Mouse (Mus musculus): ENCODE data around the gene Trpm4.

Gene Trpm4

DNA sequence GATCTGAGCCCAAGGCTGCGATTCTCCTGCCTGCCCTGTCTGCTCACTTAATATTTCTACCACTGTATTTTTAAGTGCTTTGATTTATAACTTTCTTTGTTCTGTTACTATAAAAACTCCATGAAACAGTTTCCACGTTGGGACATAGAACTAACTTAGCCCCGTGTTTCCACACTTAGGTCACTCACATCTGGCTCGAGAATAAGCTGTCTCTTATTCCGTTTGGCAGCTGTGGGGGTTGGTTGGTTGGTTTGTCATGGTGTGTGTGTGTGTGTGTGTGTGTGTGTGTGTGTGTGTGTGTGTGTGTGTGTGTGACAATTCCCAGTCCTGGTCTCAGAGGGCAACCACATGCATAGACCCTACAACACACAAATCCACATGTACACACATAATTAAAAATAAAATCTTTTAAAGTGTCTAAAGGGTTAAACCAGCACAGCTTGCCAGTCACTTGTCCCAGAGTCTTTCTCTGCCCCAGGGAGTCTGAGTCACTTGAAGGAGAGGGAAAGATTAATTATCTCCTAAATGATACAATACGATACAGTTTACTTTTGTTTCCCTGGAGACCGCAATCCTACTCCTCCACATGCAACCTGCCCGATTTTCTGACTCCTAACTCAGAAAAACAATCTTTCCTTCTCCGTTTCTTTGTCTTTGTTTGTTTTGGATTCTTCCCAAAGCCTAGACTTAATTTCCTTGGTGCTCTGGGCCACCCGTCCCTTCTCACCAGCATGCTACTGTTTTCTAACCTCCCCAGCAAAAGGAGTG is 20.7 kb downstream of the Trpm4 start:
- CTCF ChIA-PET, result interaction anchor here (0.7 kb wide), 1 partner anchor 92 kb away, joined by 4 read pairs; the partner anchor contains the start of gene Kcna7

DNA sequence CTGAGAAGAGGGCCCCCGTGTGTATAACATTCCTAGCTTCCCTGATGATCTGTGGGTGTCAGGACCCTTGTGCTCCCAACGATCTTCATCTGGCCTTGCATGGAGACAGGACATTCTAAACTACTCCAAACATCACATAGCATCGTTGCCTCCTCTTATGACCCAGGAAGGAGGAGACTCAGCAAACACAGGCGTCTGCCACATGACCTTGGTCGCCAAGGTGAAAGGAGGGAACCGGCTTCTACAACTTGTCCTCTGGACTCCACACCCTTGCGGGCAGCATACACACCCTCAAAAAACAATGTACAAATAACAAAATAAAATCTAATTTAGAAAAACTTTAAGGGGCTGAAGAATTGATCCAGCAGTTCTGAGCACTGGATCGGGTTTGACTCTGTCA is 21.6 kb downstream of the Trpm4 start:
- CTCF ChIA-PET, result no interaction called here

DNA sequence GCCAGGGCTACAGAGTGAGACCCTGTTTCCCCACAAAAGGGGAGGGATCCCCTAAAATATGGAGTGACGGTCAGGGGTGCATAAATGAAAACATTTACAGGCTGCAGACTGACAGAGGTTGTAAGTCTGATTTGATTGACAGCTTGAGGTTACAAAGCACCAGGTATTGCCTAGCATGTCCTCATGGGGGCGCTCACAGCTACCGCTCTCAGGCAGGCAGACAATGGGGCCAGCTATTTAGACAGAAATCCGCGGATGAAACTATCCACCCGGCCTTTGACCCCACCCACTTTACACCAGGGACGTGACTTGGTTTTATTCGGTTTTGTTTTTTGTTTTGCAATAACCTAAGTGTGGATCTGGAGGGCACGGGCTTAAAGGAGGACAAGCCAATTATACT is 24.1 kb downstream of the Trpm4 start:
- CTCF ChIA-PET, result no interaction called here

DNA sequence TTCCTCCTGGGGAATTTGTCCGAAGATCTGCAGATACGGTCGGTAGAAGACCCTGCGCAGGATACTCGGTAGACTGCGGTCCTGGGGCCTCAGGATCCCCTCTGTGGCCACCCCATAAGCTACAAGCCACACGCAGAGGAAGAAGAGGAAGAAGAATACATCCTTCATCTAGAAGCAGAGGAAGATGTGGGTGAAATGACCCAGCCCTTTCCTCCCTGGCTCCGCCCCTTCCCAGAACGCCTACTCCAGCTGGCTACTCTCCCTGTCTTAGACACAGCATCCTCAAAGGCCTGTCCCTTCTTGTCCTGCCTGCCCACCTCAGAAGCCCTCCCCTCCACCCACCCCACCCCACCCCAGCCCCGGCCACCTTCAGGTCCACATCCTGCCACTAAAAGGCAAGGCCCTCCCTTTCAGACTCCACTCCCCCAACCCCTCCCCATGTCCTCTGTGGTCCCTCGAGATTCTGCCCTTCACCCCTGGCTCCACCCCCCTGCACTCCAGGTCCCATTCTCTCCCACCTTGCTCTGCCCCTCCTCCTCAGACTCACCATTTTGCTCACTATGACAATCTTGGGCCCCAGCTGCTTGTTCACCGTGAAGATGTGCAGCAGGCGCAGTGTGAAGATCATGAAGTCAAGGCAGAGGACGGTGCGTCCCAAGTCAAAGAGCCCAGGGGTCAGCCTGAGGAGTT is 24.9 kb downstream of the Trpm4 start:
- CTCF ChIA-PET, result no interaction called here

DNA sequence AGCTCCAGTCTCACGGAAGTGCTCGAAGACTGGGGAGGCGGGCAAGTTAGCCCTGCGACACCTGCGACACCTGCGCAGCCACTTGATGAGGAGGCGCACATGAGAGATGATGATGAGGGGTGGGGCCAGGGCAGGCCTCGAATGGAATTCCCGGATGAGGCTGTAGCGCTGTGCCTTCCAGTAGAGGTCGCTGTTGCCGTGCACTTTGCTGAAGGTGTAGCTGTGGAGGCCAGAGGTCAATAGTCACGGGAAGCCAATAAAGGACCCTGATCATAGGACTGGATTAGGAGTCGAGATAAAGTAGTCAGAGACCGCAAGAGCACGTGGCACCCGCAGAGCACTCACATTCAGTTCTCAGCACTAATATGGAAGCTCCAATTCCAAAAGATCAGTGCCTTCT is 28.3 kb downstream of the Trpm4 start:
- CTCF ChIA-PET, result interaction anchor here (0.6 to 1.4 kb wide), 4 partner anchors 24 to 792 kb away, joined by 3 to 4 read pairs (median 3); no protein-coding TSS in a partner anchor

DNA sequence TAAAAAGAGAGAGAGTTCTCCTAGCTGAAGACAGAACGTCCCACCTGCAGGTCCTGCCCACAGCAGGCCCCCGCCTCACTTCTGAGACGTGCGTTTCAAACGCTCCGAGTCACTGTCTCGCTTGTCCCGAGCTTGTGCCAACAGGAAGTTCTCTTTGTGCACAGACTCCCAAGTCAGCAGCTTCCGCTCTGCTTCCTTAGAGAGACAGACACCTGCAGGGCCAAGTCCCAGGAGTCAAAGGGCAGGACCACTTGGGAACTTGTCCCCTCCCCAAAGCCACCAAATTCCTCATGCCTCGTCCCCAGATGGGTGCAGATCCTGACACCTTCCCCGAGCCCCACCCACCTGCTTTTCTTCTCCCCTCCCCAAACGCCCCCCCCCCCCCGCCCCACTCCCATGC is 28.7 kb downstream of the Trpm4 start:
- CTCF ChIA-PET, result interaction anchor here (0.6 to 1.4 kb wide), 3 partner anchors 24 to 792 kb away, joined by 3 read pairs; no protein-coding TSS in a partner anchor

DNA sequence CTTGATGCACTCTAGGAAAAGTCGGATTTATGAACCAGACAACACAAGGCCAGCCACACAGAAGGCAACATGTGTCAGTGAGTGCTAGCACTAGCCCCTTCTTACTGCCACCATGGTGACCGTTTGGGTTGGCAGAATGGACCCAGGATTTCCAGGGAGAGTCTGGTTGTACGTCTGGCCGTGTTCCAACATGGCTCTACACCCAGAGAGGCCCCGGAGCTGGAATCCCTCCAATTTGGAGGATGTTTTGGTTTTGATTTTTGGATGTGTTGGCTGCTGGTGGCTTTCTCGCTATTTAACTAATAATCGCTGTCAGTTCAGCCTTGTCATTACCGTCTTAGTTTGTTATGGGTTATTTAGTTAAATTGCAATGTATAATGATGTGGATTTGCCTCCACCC is 31.0 kb downstream of the Trpm4 start:
- CTCF ChIA-PET, result interaction anchor here (0.6 kb wide), 1 partner anchor 85 kb away, joined by 3 read pairs; no protein-coding TSS in a partner anchor

DNA sequence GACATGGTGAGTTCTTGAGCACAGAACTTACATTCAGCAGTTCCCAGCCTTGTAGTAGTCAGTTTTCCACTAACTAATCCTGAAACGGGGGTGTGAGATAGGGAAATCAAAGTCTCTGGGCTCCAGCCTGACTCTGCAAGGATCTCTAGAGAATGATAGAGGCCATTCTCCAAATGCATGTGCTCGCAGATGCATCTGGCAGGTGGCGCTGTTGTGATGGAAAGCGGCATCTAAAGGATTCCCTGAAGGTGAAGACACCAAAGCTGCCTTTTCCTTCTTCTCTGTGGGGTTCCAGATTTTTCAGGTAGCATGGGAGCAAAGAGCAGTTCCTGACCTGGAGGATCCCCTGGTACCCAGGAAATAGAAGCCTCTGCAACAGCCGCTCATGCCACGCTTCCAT is 33.3 kb downstream of the Trpm4 start:
- CTCF ChIA-PET, result interaction anchor here (0.6 to 0.8 kb wide), 2 partner anchors 23 to 440 kb away, joined by 3 read pairs; partner anchors contain the start of gene Slc6a21

DNA sequence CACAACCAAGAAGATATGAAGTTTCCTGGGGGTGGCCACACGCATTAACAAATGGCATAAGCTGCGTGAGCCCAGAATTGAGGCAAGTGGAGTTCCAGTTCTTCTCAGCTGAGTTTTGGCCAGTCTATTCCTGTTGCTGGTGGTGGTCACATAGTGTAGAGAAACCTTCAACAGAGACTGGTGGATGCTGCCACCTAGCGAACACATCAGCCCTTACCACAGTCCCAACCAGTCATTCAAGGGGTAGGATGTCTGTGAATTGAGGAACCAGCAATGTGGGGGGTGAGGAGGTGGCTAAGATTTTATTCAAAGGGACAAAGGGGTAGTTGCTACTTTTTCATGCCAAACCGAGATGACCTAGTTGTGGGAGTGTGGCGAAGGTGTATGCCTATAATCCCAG is 33.8 kb downstream of the Trpm4 start:
- CTCF ChIA-PET, result interaction anchor here (0.6 to 1.2 kb wide), 2 partner anchors 135 to 440 kb away, joined by 3 read pairs; no protein-coding TSS in a partner anchor

DNA sequence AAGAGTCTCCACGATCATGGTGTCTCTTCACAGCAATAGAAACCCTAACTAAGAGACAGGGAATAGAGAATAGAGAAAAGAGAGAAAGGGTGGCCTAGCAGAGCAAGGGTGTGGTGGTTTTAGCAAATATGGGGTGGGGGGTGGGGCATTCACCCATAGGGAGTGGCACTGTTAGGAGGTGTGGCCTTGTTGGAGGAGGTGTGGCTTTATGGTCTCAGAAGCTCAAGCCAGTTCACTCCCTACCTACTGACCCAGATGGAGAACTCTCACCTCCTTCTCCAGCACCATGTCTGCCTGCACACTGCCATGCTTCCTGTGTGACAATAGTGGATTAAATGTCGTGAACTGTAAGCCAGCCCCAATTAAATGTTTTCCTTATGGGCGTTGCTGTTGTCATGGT is 36.0 kb downstream of the Trpm4 start:
- CTCF ChIA-PET, result no interaction called here

DNA sequence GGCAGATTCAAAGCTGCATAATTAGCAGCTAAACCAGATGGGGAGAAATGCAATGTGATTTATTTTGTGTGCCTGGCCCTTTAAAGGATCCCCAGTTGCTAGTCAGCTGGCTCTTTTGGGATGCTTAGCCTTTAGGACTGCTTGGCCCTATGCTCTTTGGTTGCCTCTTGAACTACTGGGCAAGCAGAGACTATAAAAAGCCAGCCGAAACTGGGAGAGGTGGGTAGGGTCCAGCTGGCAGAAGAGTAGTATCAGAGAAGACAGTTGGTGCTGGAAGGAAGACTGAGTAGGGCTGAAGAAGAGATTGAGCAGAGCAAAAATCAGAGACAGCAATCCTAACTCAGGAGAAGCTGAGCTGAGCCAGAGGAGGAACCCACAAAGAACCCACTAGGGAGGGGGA is 37.0 kb downstream of the Trpm4 start:
- CTCF ChIA-PET, result interaction anchor here (0.6 kb wide), 1 partner anchor 321 kb away, joined by 7 read pairs; no protein-coding TSS in a partner anchor

DNA sequence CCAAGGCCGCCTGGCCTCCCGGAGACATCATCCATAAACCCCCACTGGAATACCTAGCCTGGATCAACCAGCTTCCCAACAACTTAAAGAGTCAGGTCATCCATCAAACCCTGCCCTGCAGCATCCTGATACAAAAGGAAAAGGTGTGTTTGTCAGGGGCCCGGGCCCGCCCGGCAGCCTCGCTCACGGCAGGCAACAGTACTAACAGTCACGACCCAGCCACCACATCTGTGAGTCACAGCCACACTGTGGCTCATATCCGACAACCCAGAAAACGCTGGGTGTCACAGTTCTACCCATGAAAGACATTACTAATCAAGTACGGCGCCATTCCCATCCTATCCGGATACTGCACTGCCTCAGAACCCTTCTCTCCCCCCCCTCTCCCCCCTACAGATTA is 47.1 kb downstream of the Trpm4 start:
- CTCF ChIA-PET, result no interaction called here

DNA sequence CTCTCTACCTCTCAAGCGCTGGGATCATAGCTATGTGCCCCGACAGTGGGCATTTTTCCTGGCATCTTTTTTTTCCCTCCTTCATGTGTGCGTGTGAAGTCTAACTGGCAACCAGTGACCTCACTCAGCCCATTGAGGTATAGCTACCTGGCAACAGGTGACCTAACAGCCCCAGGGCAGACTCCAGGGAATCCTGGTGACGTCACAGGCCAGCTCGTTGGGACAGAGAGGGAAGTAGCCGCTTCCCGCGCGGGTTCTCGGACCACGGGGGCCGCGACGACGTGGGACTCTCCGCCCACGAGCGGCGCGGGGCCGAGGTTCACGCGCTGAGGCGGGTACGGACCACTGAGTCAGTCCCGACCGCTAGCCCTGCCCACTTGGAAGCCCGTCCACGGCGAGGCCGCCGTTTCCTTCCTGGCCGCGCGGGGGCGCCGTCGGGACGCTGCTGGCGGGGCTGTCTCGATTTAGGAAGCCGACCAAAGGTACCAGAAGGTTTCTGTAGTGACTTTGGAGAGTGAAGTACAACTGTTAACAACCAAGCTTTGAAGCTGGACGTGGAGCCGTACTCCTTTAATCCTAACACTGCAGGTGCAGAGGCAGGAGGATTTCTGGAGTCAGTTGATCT is 56.3 kb downstream of the Trpm4 start, which contains the start of gene Slc6a21:
Gene Slc6a21 (plus strand): TSS at position 378 of the 625 bp plus-strand sequence.
- CTCF ChIA-PET, result interaction anchor here (0.5 to 1.1 kb wide), 3 partner anchors 23 to 241 kb away, joined by 3 to 6 read pairs (median 4); partner anchors contain the start of gene Kcna7

DNA sequence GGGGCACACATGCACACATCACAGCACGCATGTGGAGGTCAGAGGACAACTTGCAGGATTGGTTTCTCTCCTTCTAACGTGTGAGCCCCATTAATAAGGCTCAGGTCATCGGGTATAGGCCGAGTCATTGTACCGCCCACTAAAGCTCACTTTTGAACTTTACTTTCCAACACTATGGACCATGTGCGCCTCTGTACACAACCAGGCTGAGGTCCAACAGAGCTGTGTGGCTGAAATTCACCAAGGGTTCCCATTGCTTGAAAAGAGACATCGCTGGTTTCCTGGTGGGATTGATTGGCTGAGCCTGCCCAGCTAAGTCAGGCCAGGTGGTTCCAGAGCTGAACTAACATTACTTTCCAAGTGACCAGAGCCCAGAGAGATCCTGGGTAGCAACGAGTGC is 59.9 kb downstream of the Trpm4 start:
- CTCF ChIA-PET, result interaction anchor here (1.1 kb wide), 1 partner anchor 108 kb away, joined by 3 read pairs; no protein-coding TSS in a partner anchor

DNA sequence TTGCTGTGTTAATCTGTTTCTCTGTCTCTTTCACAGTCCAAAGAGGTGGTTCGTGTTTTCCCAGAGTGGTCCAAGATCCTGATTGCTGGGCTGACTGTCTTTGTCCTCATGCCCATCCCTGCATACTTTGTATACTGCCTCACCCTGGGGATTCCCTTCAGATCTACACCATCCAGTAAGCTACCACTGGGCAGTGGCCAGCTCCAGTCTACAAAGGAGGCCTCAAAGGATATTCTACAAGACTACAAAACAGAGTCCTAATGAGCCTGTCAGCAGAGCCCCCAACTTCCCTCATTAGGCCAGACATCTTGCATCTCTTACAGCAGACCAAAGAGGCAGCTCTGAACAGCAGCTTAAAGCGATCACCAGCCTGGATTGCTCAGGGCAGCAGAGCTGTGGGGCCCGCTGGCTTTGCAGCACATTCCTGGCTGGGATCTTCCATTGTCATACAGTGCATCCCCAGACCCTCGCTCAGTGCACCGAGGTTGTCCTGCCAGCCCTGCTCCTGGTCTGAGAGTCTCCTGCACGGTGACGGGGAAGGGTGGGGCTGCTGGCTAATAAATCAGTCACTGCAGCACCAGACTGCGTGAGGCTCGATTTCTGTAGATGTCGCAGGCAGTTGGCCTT is 60.7 kb downstream of the Trpm4 start:
- CTCF ChIA-PET, result no interaction called here

DNA sequence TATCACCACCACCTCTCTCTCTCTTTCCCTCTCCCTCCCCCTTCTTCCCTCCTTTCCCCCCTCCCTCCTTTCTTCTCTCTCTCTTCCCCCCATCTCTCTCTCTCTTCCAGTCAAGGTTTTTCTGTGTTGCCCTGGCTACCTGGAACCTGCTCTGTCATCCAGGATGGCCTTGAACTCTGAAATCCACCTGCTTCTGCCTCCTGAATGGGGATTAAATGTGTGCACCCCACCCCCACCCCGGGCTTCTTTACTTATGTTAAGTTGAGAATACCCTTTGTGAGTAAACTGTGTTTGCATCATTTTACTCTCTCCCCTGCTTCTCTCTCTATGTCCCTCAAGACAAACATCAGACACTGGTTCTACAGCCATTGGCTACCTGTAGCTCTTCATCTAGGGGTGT is 68.1 kb downstream of the Trpm4 start:
- CTCF ChIA-PET, result no interaction called here

DNA sequence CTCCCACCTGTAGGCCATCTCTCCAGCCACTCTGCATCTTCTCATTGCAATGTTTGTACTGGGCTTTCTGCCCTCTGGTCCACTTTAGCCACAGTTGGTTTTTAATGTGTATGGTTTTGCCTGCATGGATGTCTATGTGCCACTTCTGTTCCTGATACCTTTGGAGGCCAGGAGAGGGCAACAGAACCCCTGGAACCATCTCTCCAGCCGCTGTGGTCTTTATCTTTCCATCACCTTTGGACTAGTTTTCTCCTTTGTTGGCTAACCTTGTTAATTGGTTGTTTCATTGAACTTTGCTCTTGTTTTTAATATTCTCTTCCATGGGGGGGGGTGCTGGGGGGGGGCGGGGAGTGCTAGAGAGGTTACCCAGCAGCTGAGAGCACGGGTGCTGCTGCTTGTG is 69.2 kb downstream of the Trpm4 start:
- CTCF ChIA-PET, result interaction anchor here (1.3 kb wide), 1 partner anchor 74 kb away, joined by 4 read pairs; no protein-coding TSS in a partner anchor

DNA sequence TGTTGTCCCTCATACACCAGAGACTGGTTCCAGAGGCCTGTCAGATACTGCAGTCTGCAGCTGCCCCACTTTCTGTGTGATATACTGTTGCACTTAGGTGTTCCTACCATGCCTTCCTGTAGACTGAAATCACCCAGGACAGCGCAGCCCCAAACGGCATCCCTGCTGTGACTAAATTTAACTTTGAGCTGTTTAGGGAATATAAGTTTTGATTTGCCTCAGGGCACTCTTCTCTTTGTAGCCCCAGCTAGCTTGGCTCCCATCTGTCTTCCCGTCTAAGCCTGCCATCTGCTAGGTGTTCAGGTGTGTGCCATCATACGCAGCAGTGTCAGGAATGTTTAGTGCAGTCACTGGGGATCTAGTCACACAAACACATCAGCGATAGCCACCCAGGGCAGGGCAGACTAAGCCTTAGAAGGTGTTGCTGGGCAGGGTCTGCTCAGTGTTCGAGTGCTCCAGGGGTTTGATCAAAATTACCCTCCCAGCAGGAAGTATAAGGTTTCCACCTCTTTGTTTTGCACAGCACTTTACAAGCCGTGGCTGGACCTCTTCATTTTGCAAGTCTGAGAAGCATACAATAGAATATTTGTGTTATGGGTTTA is 70.5 kb downstream of the Trpm4 start:
- CTCF ChIA-PET, result interaction anchor here (0.6 kb wide), 2 partner anchors 26 to 141 kb away, joined by 3 to 5 read pairs; no protein-coding TSS in a partner anchor

DNA sequence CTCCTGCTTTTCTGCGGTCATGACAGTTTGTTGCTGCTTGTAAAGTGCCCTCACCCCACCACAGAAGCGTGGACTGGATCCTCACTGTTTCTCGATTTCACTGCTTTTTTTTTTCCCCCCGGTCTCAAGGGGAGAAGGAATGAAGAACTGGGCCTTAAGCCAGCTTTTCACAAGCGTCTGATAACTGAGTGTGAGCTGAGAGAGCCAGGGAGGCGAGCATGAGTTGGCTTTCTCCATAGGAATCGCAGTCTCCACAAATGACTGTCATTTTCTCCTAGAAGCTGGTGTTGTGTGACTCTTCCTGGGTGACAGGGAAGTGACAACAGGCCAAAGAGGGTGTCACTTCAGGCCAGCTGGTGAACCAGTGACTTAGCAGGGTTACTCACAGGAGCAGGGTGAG is 71.3 kb downstream of the Trpm4 start:
- CTCF ChIA-PET, result no interaction called here

DNA sequence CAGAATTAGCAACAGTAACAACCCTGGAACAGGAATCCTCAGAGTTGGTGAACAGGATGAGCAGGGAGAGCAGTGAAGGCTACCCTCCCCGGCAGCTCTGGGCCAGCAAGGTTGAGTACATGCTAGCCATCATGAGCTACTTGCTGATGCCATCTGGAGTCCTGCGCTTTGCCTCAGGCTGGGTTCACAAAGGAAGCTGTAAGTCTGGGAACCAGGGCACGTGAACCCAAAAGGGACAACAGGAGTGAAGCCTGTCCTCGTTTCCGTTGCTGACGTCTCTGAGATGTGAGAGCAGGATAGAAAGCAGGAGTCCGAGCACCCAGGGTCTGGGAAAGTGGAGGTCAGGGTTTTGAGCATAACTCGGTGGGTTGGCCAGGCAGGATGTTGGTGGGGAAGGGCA is 74.3 kb downstream of the Trpm4 start:
- CTCF ChIA-PET, result no interaction called here

Measured in spleen, embryonic (tissue).